Mouse (Mus musculus): ENCODE results near the gene Tarbp2.

The Tarbp2 gene

GRCm38 (mm10) chr15:102526111-102527002 is 8.4 kb downstream of the Tarbp2 start:
- DNase-seq (ENCODE audit: low read depth) = no peak

- peak; percentile 58 for DNase-seq (ENCODE audit: low read depth)
Measured at GRCm38 (mm10) chr15:102527936-102528335, 9.9 kb downstream of the Tarbp2 start.

- DNase-seq (ENCODE audit: low read depth) = no peak
Measured at GRCm38 (mm10) chr15:102528396-102528795, 10.4 kb downstream of the Tarbp2 start.

GRCm38 (mm10) chr15:102530566-102530965 is 12.6 kb downstream of the Tarbp2 start:
- DNase-seq (ENCODE audit: low read depth) = no peak

GRCm38 (mm10) chr15:102531586-102531985 is 13.6 kb downstream of the Tarbp2 start:
- no peak for DNase-seq (ENCODE audit: low read depth)

GRCm38 (mm10) chr15:102532106-102532900 is 14.3 kb downstream of the Tarbp2 start:
- no peak for DNase-seq (ENCODE audit: low read depth)

- DNase-seq (ENCODE audit: low read depth) = no peak
Measured at GRCm38 (mm10) chr15:102533926-102534325, 15.9 kb downstream of the Tarbp2 start.

GRCm38 (mm10) chr15:102544801-102545200 is 26.8 kb downstream of the Tarbp2 start:
- DNase-seq (ENCODE audit: low read depth) = no peak

- no peak for DNase-seq (ENCODE audit: low read depth)
Measured at GRCm38 (mm10) chr15:102546246-102546645, 28.3 kb downstream of the Tarbp2 start.

GRCm38 (mm10) chr15:102546677-102547427 is 28.9 kb downstream of the Tarbp2 start:
- peak; percentile 65 for DNase-seq (ENCODE audit: low read depth)

- peak; percentile 32 for DNase-seq (ENCODE audit: low read depth)
Measured at GRCm38 (mm10) chr15:102547478-102547877, 29.5 kb downstream of the Tarbp2 start.

GRCm38 (mm10) chr15:102552599-102552998 is 34.6 kb downstream of the Tarbp2 start:
- DNase-seq (ENCODE audit: low read depth) = no peak

GRCm38 (mm10) chr15:102555581-102555980 is 37.6 kb downstream of the Tarbp2 start:
- DNase-seq (ENCODE audit: low read depth) = no peak

- DNase-seq (ENCODE audit: low read depth) = peak; percentile 27
Measured at GRCm38 (mm10) chr15:102557580-102557979, 39.6 kb downstream of the Tarbp2 start.

GRCm38 (mm10) chr15:102562491-102562890 is 44.5 kb downstream of the Tarbp2 start:
- no peak for DNase-seq (ENCODE audit: low read depth)

GRCm38 (mm10) chr15:102563061-102563460 is 45.1 kb downstream of the Tarbp2 start:
- DNase-seq (ENCODE audit: low read depth) = no peak

GRCm38 (mm10) chr15:102563681-102564080 is 45.7 kb downstream of the Tarbp2 start:
- no peak for DNase-seq (ENCODE audit: low read depth)

- no peak for DNase-seq (ENCODE audit: low read depth)
Measured at GRCm38 (mm10) chr15:102567849-102568248, 49.9 kb downstream of the Tarbp2 start.

GRCm38 (mm10) chr15:102572081-102572480 is 54.1 kb downstream of the Tarbp2 start:
- peak; percentile 56 for DNase-seq (ENCODE audit: low read depth)
